Mouse (Mus musculus) liver, postnatal 0 days (tissue): ENCODE data around the gene Olfr433.

Experiments used
- CTCF ChIP-seq: sonication (generic); IDR thresholded peaks from 2 replicates; pipeline ENCODE4 v1.5.1; 2016; ENCODE audit warnings: antibody characterized with exemption, low read depth
- EP300 ChIP-seq: IDR thresholded peaks from 2 replicates; pipeline ENCODE4 v1.6.1; 2016; ENCODE audit warnings: antibody characterized with exemption, low read depth, mild to moderate bottlenecking

GRCm38 (mm10) chr1:174050532-174050931 lies 10.0 kb downstream of the Olfr433 start:
- TF ChIP-seq CTCF (no peak), EP300 (no peak)
